Mouse (Mus musculus) granulocyte monocyte progenitor cell, adult 5-6 weeks (primary cell): ENCODE data around the gene Ccnb2. TPM values are rescaled to one million over a fixed set of nuclear protein-coding genes. Genes with fewer than 3 reads are reported as not detected.
"Not testable (repeated sequence)": the region's sequence is repeated elsewhere in the genome, so short reads cannot be mapped to it uniquely, and the experiment has no call there.

Source experiments
- ATAC-seq: replicated peaks from 2 replicates; pipeline ENCODE4 v1.8.0; 2016; ENCODE audit warnings: mild to moderate bottlenecking, moderate TSS enrichment, inconsistent platforms; ENCODE audit not compliant: poor library complexity, severe bottlenecking
- total RNA-seq, 2 experiments: library from RNA; stranded (forward) in 1 of 2; stranded (reverse) in 1 of 2; fragments of 200-712, 200-1000 nt in 1 of 2; fragments of >200 nt in 1 of 2; fragmentation: Nextera tagmentation in 1 of 2; gene quantifications; 2 replicates each; pipeline ENCODE4 v1.2.3; 2014 to 2017

Ccnb2 gene
- total RNA-seq (2014; fragmentation: Nextera tagmentation) (63.0 and 75.8 TPM in 2 replicates), total RNA-seq (2017) (78.5 and 83.1 TPM in 2 replicates)

- ATAC-seq, result peak; percentile 99
These were observed at the start of gene Ccnb2 for GRCm38 (mm10) chr9:70421257-70422056. TSS of gene Ccnb2 (minus strand) at chr9:70421547.

- ATAC-seq, result not testable (repeated sequence)
These were observed 41.7 kb upstream of the Ccnb2 start for GRCm38 (mm10) chr9:70463091-70463490.

GRCm38 (mm10) chr9:70452371-70452770, 31.0 kb upstream of the Ccnb2 start:
- no peak for ATAC-seq

DNA sequence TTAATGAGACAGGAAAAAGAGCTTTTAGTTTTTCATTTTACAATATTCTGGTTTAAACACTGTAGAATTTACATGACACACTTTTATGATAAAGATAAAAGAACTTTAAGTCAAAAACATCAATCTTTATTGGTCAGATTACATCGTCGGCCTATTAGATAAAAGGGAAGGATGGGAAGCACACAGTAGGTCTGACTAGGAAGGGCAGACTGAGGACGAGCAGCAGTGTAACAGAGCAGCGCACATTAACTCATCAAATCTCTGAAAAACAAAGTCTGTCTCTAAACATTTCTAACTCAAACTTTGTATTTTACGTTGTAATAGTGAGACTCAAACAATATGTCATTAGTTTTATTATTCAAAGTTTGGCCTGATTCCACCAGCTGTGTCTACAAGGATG, 27.7 kb upstream of the Ccnb2 start:
- ATAC-seq, result no peak

GRCm38 (mm10) chr9:70439959-70440358, 18.6 kb upstream of the Ccnb2 start:
- ATAC-seq, result no peak

DNA sequence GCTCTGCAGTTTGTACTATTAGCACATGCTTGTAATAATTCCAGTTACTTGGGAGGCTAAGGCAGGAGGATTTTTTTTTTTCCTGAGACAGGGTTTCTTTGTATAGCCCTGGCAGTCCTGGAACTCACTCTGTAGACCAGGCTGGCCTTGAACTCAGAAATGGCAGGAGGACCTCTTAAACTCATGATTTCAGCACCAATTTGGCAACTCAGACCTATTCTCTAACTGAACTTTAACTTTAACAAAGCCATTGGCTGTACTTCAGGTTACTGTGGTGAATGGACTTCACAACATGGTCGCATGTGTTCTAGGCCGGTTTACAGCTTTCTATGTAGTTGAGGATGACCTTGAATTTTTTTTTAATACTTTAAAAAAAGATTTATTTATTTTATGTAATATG, 1.3 kb upstream of the Ccnb2 start:
- ATAC-seq, result no peak

DNA sequence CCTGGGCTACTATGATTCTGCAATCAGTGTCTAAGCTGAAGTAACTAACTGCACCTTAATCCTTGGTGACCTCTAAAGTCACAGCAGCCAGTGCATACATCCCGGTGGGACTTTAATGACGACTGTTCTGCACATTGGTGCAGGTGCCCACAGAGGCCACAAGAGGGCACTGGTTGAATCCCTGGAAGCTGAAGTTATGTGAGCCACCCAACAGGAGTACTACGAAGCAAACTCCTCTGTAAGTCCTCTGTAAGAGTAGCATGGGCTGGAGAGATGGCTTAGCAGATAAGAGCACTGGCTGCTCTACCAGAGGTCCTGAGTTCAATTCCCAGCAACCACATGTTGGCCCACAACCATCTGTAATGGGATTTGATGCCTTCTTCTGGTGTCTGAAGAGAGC, 4.9 kb downstream of the Ccnb2 start:
- peak; percentile 48; the same call in 1 of the 2 replicates for ATAC-seq

- ATAC-seq, result no peak
These were observed 8.3 kb downstream of the Ccnb2 start for GRCm38 (mm10) chr9:70413038-70413437.

GRCm38 (mm10) chr9:70410668-70411067, 10.7 kb downstream of the Ccnb2 start:
- no peak for ATAC-seq

DNA sequence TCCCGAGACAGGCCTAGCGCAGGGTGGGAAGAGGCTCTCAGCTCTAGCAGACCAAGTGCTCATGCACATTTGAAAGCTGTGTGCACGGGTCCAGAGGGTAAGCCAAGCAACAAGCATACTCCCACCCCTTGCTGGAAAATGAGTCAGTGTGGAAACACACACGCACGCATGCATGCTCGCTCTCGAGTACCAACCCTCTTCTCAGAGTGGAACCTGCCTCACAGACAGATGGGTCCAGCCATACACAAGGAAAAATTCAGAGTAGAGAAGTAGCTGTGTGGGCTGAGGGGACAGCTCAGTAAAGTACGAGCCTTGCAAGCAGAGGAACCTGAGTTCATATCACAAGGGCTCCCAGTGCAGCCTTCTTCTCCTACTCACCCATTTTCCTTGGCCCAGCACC, 11.6 kb downstream of the Ccnb2 start:
- no peak for ATAC-seq

DNA sequence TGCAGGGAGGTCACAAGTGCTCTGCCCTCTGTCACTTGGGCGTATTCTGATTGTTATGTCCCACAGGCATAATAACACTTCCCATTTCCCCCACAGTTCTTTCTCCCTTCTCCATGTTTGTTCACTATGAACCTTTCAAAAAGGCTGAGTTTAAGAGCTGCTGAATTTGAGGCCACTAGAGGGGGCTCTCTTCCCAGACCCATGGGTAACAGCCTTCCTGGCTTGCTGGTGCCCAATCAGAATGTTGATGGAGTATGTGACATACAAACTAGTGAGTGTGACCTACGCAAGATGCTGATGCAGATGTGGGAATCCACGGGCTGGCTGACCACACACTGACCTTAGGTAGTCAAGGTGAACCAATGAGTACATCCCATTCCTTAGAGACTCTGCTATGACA, 12.6 kb downstream of the Ccnb2 start:
- ATAC-seq, result no peak

DNA sequence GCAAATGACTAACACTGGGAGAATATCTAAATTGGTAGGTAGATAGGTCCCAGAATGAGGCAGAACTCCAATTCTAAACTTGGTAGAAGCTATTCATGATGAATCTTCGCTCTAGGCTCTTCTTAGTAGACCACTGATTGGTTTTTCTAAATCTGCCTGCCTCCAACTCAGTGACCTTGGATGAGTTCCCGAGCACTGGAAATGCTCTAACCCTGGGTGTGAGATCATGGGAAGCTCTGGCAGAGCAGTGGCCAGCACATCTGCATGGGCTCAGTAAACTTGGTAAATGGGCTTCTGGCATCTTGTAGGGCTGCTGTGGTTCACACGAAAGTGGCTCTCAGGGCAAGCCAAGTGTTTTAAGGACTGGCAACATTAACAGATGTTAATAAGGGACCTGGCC, 14.8 kb downstream of the Ccnb2 start:
- no peak for ATAC-seq

GRCm38 (mm10) chr9:70401937-70402539, 19.3 kb downstream of the Ccnb2 start:
- ATAC-seq, result no peak

DNA sequence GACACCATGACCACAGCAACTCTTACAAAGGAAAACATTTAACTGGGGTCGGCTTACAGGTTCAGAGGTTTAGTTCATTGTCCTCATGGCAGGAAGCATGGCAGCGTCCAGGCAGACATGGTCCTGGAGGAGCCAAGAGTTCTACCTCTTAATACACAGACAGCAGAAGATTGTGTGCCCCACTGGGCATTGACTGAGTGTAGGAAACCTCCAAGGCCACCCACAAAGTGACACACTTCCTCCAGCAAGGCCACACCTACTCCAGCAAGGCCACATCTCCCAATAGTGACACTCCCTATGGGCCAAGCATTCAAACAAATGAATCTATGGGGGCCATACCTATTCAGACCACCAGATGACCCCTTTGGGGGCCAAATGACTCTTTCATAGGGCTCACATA, 25.3 kb downstream of the Ccnb2 start:
- no peak for ATAC-seq

DNA sequence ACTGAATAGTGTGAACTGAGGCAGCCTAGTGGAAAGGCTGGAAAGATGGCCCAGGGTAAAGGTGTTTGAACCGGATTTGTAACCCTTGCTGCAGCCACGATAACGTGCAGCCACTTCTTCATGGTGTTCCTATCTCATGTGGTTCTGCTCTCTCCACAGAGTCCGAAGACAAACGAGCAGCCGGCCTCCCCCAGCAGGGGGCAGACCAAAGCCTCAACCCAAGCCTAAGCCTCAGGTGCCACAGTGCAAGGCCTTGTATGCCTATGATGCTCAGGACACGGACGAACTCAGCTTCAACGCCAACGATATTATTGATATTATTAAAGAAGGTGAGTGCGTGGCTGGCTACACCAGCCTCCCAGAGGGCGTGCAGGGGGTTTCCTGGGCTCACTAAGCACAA, 25.7 kb downstream of the Ccnb2 start:
- ATAC-seq, result no peak; the same call in 1 of the 2 replicates

DNA sequence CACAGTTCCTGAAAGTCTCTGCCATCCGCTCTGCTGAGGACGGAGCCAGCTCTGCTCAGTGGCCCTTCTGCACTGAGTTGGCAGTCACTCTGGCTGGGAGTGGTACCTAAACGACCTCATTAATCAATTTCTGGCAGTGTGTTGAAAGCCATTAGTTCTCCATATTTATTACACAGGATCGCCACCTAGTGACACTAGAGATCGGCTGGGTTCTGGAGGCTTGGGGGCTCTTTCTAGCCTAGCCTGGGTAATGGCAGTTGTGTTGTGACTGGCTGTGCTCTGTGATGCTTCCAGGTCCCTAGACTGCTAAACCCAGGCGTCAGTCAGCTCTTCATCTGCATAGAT, 28.8 kb downstream of the Ccnb2 start:
- peak; percentile 63 for ATAC-seq

DNA sequence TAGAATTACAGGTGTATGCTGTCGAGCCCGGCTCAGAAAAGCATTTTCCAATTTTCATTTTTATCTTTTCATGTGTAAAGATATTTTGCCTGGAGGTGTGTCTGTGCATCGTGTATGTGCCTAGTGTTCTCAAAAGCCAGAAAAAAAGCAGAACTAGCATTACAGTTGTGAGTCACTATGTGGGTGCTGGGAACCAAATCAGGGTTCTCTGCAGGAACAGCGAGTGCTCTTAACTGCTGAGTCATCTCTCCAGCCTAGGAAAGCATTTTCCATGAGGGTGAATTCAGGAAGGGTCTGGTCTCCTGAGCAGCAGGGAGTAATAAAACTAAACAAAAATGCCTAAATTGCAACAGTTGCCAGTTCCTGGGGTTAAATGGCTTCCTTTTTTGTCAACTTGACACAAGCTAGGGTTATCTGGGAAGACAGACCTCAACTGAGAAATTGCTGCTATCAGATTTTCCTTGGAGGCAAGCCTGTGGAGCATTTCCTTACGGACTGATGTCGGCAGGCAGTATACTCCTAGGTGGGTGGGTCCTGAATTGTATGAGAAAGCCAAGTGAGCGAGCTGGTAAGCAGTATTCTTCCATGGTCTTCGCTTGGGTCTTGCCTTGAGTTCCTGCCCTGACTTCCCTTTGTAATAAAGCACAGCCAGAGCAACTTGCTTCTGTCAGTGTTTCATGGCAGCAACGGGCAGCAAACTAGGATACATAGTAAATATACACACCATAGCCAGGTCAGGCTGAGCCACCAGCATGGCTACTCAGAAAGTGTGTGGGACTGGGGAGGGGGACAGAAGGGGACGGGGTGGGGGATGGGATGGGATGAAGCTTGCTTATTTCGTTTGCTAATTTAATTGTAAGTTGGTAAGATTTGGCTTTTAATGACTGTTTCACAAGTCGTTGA, 29.4 kb downstream of the Ccnb2 start:
- no peak for ATAC-seq

GRCm38 (mm10) chr9:70391042-70391441, 30.3 kb downstream of the Ccnb2 start:
- no peak for ATAC-seq

GRCm38 (mm10) chr9:70389548-70389947, 31.8 kb downstream of the Ccnb2 start:
- ATAC-seq, result no peak

- ATAC-seq, result no peak
These were observed 33.8 kb downstream of the Ccnb2 start for GRCm38 (mm10) chr9:70387410-70388119.
